Comparison of ENCODE assay signal across 10 mouse cellular contexts in the genomic region with DNA sequence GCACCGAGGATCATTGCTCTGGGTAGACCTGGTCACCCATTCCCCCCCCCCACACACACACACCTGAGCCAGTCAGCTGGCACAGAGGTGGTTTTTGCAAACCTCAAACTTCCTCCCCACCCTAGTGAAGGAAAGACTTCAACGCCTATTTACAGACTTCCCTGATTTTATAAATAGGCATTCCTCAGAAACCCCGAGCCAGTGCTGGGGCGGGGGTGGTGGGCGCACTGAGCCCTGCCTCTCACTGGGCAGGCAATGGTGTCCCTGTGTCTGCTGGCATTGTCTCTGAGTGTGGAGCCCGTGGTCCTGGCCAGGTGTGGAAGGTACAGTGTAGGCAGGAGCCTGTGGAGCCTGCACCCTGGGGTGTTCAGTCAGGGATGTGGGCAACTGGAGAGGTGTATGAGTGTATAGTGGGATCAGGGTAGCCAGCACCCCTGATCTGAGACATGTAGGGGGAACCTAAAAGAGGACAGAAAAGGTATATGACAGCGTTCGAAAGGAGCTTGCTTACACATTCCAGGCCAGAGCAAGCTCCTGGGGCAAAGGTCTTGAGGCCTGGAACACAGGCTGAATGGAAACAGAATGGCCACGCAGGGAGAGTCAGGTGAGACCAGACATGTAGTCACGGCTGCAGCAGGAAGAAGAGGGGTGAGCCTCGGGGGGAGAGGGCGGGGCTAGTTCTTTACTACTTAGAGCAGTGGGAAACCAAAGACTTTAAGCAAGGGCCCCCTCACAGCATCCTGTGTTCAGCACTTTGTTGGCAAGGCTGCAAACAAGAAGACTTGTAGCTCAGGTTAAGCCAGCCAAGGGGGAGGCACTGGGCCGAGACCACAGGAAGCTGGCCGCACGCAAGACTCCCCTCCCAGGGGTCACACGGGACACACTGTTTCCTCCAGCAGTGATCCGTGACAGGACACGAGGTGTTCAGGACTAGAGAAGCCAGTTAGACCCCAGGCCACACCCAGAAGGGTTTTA. TPM values are rescaled to one million over a fixed set of nuclear protein-coding genes. Genes with fewer than 3 reads are reported as not detected.
DNase-seq lines count a peak whose midpoint lies in the region; ATAC-seq and TF ChIP-seq lines count a peak whose summit lies in the region.
"Had no signal": no experiment of that assay in that cellular context is flagged by ENCODE, and none has a peak within 500 bp of the region (broad histone marks: within the 10 kb centered on the region; RNA-seq: fewer than 3 reads in every experiment).

No protein-coding gene starts in this region.

- no peak for TF ChIP-seq CTCF in heart, adult 2 months (IDR thresholded peaks at IDR 0.05)

- TF ChIP-seq EP300 in heart, adult 2 months (IDR thresholded peaks at IDR 0.05; ENCODE audit: insufficient read depth, low read depth, low read length) = no peak

- no peaks in the 10 kb centered on the region for H3K27me3 ChIP-seq in heart, adult 2 months (ENCODE audit: control insufficient read depth, insufficient read depth, low read length)
- H3K27me3 ChIP-seq: hindbrain, embryonic 12.5 days had no signal

- no peak overlapping the region for H3K4me3 ChIP-seq in heart, adult 2 months
- H3K4me3 ChIP-seq: hindbrain, embryonic 12.5 days had no signal

- 48% methylated on average over 18 of the region's 18 CpGs for WGBS in heart, adult 2 months

- DNase-seq in heart, adult 2 months = peak in 1 of 2 experiments; percentile 68
- DNase-seq in heart, postnatal 10 days = no peak
- DNase-seq in kidney, postnatal 4 days = peak; percentile 50 to 75
- peak; percentile 72 to 81 for DNase-seq in spleen, postnatal 4 days (ENCODE audit: low spot score in 2 of 2)
- no peak for DNase-seq in layer of hippocampus, adult 8-10 months (ENCODE audit: low spot score in 2 of 2)
- DNase-seq in Muller cell, postnatal 12 days (ENCODE audit: inconsistent ontology term) = no peak
- no peak for DNase-seq in urinary bladder, postnatal 4 days (ENCODE audit: low spot score in 2 of 2)
- DNase-seq: cerebellum, postnatal 10 days had no signal

- no peak overlapping the region for H3K27ac ChIP-seq in heart, adult 2 months
- H3K27ac ChIP-seq: hindbrain, embryonic 12.5 days had no signal

- peaks cover 1% of the 10 kb centered on the region; the same call in 1 of the 2 replicates for H3K4me1 ChIP-seq in heart, adult 2 months (ENCODE audit: control insufficient read depth, insufficient read depth, low read length)

- TF ChIP-seq POLR2A in heart, adult 2 months (IDR thresholded peaks at IDR 0.05; ENCODE audit: insufficient read depth, low read depth, low read length) = no peak

- peak; percentile 67 for ATAC-seq in common myeloid progenitor, adult 5-6 weeks (replicated peaks; ENCODE audit: low read depth, poor library complexity, severe bottlenecking)

- 0 out of 2 replicates have a peak overlapping the region, but pooled peaks have one; percentile 18 for H3K9ac ChIP-seq in heart, adult 2 months (ENCODE audit: low read depth, low read length)
- H3K9ac ChIP-seq: hindbrain, embryonic 12.5 days had no signal

- no peaks in the 10 kb centered on the region for H3K79me2 ChIP-seq in heart, adult 2 months (replicated peaks; ENCODE audit: control insufficient read depth, insufficient read depth, low read length)

- intact Hi-C loops in heart, adult 2 months (cut with DNase I) = no loop called here
- intact Hi-C loops in heart, postnatal 10 days (cut with DNase I) = no loop called here

- no peaks in the 10 kb centered on the region for H3K36me3 ChIP-seq in heart, adult 2 months (ENCODE audit: control insufficient read depth, insufficient read depth, low read length)
- H3K36me3 ChIP-seq: hindbrain, embryonic 12.5 days had no signal

RNA-seq across cellular contexts. Expression of gene Hvcn1, which starts 13.3 kb away (rescaled TPM):
- 1 to 10 TPM in 1 of 2 experiments, under 1 TPM in 1; 0.81 to 1.5 TPM for total RNA-seq in heart, adult 2 months (2021)
- 2.4 and 2.9 TPM in 2 replicates for polyA plus RNA-seq in heart, adult 2 months (2012; rRNA removed)
- total RNA-seq in heart, postnatal 10 days (2021) = 1 to 10 TPM; 2.2 to 2.3 TPM
- total RNA-seq in common myeloid progenitor, adult 5-6 weeks (2017) = 9.2 and 9.3 TPM in 2 replicates
- 10 to 100 TPM in 2 of 4 experiments, 1 to 10 TPM in 2; 2.1 to 22.9 (median 8.2) TPM for total RNA-seq in layer of hippocampus, adult 8-10 months (2022)

RNA-seq across cellular contexts. Expression of gene Tctn1, which starts 44.3 kb away (rescaled TPM):
- 1 to 10 TPM; 3.2 to 3.9 TPM for total RNA-seq in heart, adult 2 months (2021)
- 9.4 and 9.8 TPM in 2 replicates for polyA plus RNA-seq in heart, adult 2 months (2012; rRNA removed)
- total RNA-seq in heart, postnatal 10 days (2021) = 1 to 10 TPM; 5.4 to 5.5 TPM
- total RNA-seq in common myeloid progenitor, adult 5-6 weeks (2017) = 2.4 and 8.8 TPM in 2 replicates
- total RNA-seq in layer of hippocampus, adult 8-10 months (2022) = 10 to 100 TPM; 14.7 to 17.7 (median 16.1) TPM

Comparison
In these comparisons a context has a peak if more than half of its experiments do, and no peak if none do; other contexts are left out.
1. DNase-seq: peak in kidney, postnatal 4 days (2 of 2) and spleen, postnatal 4 days (2 of 2); none in heart, postnatal 10 days (0 of 2), layer of hippocampus, adult 8-10 months (0 of 2), Muller cell, postnatal 12 days (single experiment) and urinary bladder, postnatal 4 days (0 of 2).